Mouse (Mus musculus) hindbrain, embryonic 13.5 days (tissue): ENCODE results near the gene Trmt5. TPM values are rescaled to one million over a fixed set of nuclear protein-coding genes. Genes with fewer than 3 reads are reported as not detected.

Experiments
- ATAC-seq: fragments of 200-750 bp; cut with Nextera tagmentation; 2 replicates; pipeline ENCODE4 v1.8.0; 2017; ENCODE audit warnings: moderate TSS enrichment; ENCODE audit not compliant: low FRiP score
- H3K27ac ChIP-seq: fragments of 300-500 bp; sonication (generic); 2 replicates; pipeline ENCODE4 v1.5.1; 2015; ENCODE audit warnings: inconsistent platforms, mild to moderate bottlenecking, moderate library complexity
- H3K27me3 ChIP-seq: fragments of 300-500 bp; sonication (generic); 2 replicates; pipeline ENCODE4 v1.6.1; 2015; ENCODE audit warnings: mild to moderate bottlenecking, inconsistent platforms
- H3K36me3 ChIP-seq: fragments of 300-500 bp; sonication (generic); 2 replicates; pipeline ENCODE4 v1.6.1; 2015; ENCODE audit warnings: mild to moderate bottlenecking, inconsistent platforms
- H3K4me1 ChIP-seq: fragments of 300-500 bp; sonication (generic); replicated peaks from 2 replicates; pipeline ENCODE4 v1.6.1; 2015; ENCODE audit warnings: inconsistent platforms
- H3K4me2 ChIP-seq: fragments of 300-500 bp; sonication (generic); 2 replicates; pipeline ENCODE4 v1.6.1; 2015; ENCODE audit warnings: inconsistent platforms, mild to moderate bottlenecking, moderate library complexity
- H3K4me3 ChIP-seq: fragments of 300-500 bp; sonication (generic); 2 replicates; pipeline ENCODE4 v1.5.1; 2015; ENCODE audit warnings: mild to moderate bottlenecking, inconsistent platforms
- H3K9ac ChIP-seq: fragments of 300-500 bp; sonication (generic); 2 replicates; pipeline ENCODE4 v1.6.1; 2015; ENCODE audit warnings: mild to moderate bottlenecking, inconsistent platforms
- H3K9me3 ChIP-seq: fragments of 300-500 bp; sonication (generic); 2 replicates; pipeline ENCODE4 v1.6.1; 2016; ENCODE audit warnings: inconsistent platforms
- WGBS: fragments of 180-500 bp; shearing (Covaris S2); methylation state at CpG from one replicate; pipeline ENCODE4 v1.1.7; 2015; 5-methylcytosine and 5-hydroxymethylcytosine counted together
- polyA plus RNA-seq: library from polyadenylated mRNA; unstranded; fragments of >200 nt; fragmentation: Nextera tagmentation; extraction: Ambion mirVana; gene quantifications from 2 replicates; pipeline ENCODE4 v1.2.1, GENCODE M21; 2015

Trmt5 gene
- polyA plus RNA-seq, result 12.9 and 15.1 TPM in 2 replicates

- peak; percentile 97 for ATAC-seq
- H3K27ac ChIP-seq, result peak within 1 kb of the TSS; percentile 75
- peak within 1 kb of the TSS; percentile 62 for H3K4me2 ChIP-seq
- peaks cover 22% of the 10 kb centered on the region for H3K4me1 ChIP-seq
- H3K36me3 ChIP-seq, result peaks cover 26% of the 10 kb centered on the region
- peak within 1 kb of the TSS; percentile 55 for H3K4me3 ChIP-seq
- WGBS, result 1% methylated on average over 53 of the region's 53 CpGs
- H3K27me3 ChIP-seq, result no peaks in the 10 kb centered on the region
- H3K9ac ChIP-seq, result peak within 1 kb of the TSS; percentile 78
- H3K9me3 ChIP-seq, result no peaks in the 10 kb centered on the region
These were observed at the start of gene Trmt5, which contains the start of gene Slc38a6 for GRCm38 (mm10) chr12:73286287-73287092. Gene Trmt5, minus strand, starts transcription at chr12:73286710. Gene Slc38a6, plus strand, starts transcription at chr12:73286779.

- Histone ChIP-seq H3K4me2 (no peak overlapping the region), H3K9ac (no peak overlapping the region), H3K27ac (peak overlapping the region; percentile 64), H3K27me3 (no peaks in the 10 kb centered on the region), H3K9me3 (no peaks in the 10 kb centered on the region), H3K4me1 (peaks cover 11% of the 10 kb centered on the region), H3K36me3 (no peaks in the 10 kb centered on the region; the same call in 1 of the 2 replicates), H3K4me3 (no peak overlapping the region)
- ATAC-seq, result peak; percentile 88; the same call in 1 of the 2 replicates
- 51% methylated on average over 8 of the region's 8 CpGs for WGBS
These were observed 47.6 kb upstream of the Trmt5 start for GRCm38 (mm10) chr12:73334051-73334551.

GRCm38 (mm10) chr12:73332701-73333100 lies 46.2 kb upstream of the Trmt5 start:
- WGBS, result 70% methylated on average over 4 of the region's 4 CpGs
- ATAC-seq, result no peak

DNA sequence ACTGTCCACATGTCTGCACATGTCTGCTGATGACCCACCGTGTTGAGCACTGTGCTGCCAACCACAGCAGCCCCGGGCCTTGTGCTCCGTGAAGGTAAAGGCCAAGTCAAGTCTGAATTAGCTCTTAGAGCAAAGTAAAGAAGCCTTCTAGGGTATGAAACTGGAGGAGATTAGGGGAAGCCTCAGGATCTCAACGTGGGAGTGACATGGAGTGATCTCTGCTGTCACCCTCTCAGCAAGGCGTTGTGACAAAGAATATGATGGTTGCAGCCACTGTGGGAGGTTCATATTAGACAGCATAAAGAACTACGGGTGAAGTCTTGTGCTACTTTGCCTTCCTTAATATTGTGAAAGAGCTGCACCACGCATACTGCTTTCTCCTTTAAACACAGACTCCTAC lies 43.7 kb upstream of the Trmt5 start:
- Histone ChIP-seq H3K4me2 (no peak overlapping the region), H3K36me3 (no peaks in the 10 kb centered on the region; the same call in 1 of the 2 replicates), H3K27me3 (no peaks in the 10 kb centered on the region), H3K27ac (no peak overlapping the region), H3K9ac (no peak overlapping the region), H3K9me3 (no peaks in the 10 kb centered on the region), H3K4me1 (peaks cover 25% of the 10 kb centered on the region), H3K4me3 (no peak overlapping the region)
- WGBS, result 80% methylated on average over 7 of the region's 7 CpGs
- no peak for ATAC-seq

More at GRCm38 (mm10) chr12:73332701-73333100, 46.2 kb upstream of the Trmt5 start:
- H3K9ac ChIP-seq, result no peak overlapping the region
- no peak overlapping the region for H3K4me3 ChIP-seq
- peaks cover 11% of the 10 kb centered on the region for H3K4me1 ChIP-seq
- no peak overlapping the region for H3K27ac ChIP-seq
- no peaks in the 10 kb centered on the region for H3K27me3 ChIP-seq
- H3K36me3 ChIP-seq, result no peaks in the 10 kb centered on the region; the same call in 1 of the 2 replicates
- no peak overlapping the region for H3K4me2 ChIP-seq
- no peaks in the 10 kb centered on the region for H3K9me3 ChIP-seq

GRCm38 (mm10) chr12:73328448-73329167 lies 42.1 kb upstream of the Trmt5 start:
- no peak overlapping the region for H3K27ac ChIP-seq
- no peaks in the 10 kb centered on the region for H3K36me3 ChIP-seq
- 83% methylated on average over 4 of the region's 4 CpGs for WGBS
- H3K9ac ChIP-seq, result no peak overlapping the region
- H3K4me1 ChIP-seq, result peaks cover 15% of the 10 kb centered on the region; the same call in 1 of the 2 replicates
- no peak overlapping the region for H3K4me2 ChIP-seq
- H3K27me3 ChIP-seq, result no peaks in the 10 kb centered on the region
- H3K4me3 ChIP-seq, result no peak overlapping the region
- H3K9me3 ChIP-seq, result no peaks in the 10 kb centered on the region
- no peak for ATAC-seq

DNA sequence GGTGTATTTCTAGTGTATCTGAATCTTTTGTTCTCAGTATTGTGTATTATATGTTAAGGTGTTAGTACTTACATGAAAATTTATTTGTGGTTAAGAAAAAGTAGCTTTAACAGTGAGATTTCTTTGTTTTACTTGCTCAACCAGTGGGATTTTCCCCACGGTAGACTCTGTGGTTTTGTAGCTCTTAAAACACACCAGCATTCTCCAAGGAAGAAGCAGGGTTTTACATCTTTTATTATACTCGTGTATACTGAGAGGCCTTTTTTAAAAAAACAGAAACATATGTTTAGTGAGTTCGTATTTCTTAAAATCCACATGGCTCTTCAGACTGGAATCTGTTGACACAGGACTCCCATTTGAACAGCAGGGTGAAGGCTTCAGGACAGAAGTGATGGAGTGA lies 40.9 kb upstream of the Trmt5 start:
- H3K36me3 ChIP-seq, result no peaks in the 10 kb centered on the region
- H3K4me1 ChIP-seq, result peaks cover 13% of the 10 kb centered on the region; the same call in 1 of the 2 replicates
- no peak overlapping the region for H3K4me3 ChIP-seq
- no peaks in the 10 kb centered on the region for H3K27me3 ChIP-seq
- H3K9ac ChIP-seq, result no peak overlapping the region
- ATAC-seq, result no peak
- H3K27ac ChIP-seq, result no peak overlapping the region
- no peaks in the 10 kb centered on the region for H3K9me3 ChIP-seq
- 72% methylated on average over 3 of the region's 3 CpGs for WGBS
- H3K4me2 ChIP-seq, result no peak overlapping the region

DNA sequence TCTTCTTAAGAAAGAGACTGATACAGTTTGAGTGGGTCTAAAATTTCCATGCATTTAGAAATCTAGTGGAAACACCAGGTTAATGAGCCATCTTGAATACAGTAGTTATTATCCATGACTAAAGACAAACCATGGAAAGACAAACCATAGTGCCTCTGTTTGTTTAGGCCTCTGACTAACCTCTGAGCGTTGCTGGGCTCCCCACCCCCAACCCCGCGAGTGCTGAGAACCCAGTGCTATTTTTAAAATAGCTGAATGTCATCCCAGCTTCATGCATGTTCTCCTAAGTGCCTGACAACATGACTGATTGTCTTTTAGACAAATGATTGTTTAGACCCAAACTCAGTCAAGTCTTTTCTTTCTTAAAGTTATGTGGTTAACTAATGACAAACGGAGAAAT lies 39.1 kb upstream of the Trmt5 start:
- Histone ChIP-seq H3K4me1 (peaks cover 13% of the 10 kb centered on the region; the same call in 1 of the 2 replicates), H3K27me3 (no peaks in the 10 kb centered on the region), H3K4me3 (no peak overlapping the region), H3K9me3 (no peaks in the 10 kb centered on the region), H3K4me2 (no peak overlapping the region), H3K9ac (no peak overlapping the region), H3K36me3 (no peaks in the 10 kb centered on the region), H3K27ac (no peak overlapping the region)
- 27% methylated on average over 4 of the region's 4 CpGs for WGBS
- no peak for ATAC-seq

DNA sequence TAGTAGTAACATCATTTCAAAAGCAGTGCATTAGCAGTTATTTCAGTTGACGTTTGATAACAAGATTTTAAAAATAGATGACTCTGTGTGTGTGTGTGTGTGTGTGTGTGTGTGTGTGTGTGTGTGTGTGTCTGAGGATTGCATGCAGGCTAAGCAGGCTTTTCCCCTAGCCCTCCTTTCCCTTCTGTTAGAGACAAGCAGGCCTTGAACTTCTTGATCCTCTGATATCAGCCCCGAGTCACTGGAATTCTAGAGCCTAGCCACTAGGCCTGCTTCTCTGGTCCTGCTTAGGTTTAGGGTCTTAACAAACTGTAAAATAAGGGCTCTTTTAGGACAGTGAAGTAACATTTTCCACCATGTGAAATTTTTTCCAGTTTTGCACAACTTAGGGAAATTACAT lies 38.7 kb upstream of the Trmt5 start:
- no peak for ATAC-seq
- no peaks in the 10 kb centered on the region for H3K9me3 ChIP-seq
- no peak overlapping the region for H3K27ac ChIP-seq
- no peak overlapping the region for H3K9ac ChIP-seq
- H3K4me2 ChIP-seq, result no peak overlapping the region
- WGBS, result 48% methylated on average over 2 of the region's 2 CpGs
- peaks cover 13% of the 10 kb centered on the region; the same call in 1 of the 2 replicates for H3K4me1 ChIP-seq
- no peaks in the 10 kb centered on the region for H3K27me3 ChIP-seq
- H3K4me3 ChIP-seq, result no peak overlapping the region
- no peaks in the 10 kb centered on the region for H3K36me3 ChIP-seq

GRCm38 (mm10) chr12:73324742-73325141 lies 38.2 kb upstream of the Trmt5 start:
- Histone ChIP-seq H3K4me2 (no peak overlapping the region), H3K27me3 (no peaks in the 10 kb centered on the region), H3K4me3 (no peak overlapping the region), H3K4me1 (peaks cover 13% of the 10 kb centered on the region; the same call in 1 of the 2 replicates), H3K9ac (no peak overlapping the region), H3K36me3 (no peaks in the 10 kb centered on the region), H3K27ac (no peak overlapping the region), H3K9me3 (no peaks in the 10 kb centered on the region)
- ATAC-seq, result no peak
- WGBS, result 78% methylated on average over 1 of the region's 1 CpGs

DNA sequence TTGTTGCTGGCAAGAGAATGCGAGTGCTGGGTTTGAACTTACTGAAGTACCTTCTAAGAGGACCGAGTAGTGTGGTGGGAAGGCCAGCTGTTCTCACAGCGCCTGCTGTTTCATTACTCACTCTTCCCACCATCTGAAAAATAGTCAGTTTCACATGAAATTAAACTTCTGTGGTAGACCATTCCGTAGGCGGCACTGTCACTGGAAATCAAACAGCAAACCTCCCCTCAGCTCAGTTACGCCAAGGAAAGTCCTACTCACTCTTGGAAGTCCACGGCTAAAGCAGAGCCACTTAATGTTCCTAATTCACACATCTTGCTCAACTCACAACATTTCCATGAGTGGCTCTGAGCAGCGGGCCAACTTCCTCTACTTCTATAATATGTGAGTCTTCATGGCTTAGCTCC lies 37.7 kb upstream of the Trmt5 start:
- no peak overlapping the region for H3K27ac ChIP-seq
- no peaks in the 10 kb centered on the region for H3K9me3 ChIP-seq
- no peaks in the 10 kb centered on the region for H3K27me3 ChIP-seq
- peaks cover 13% of the 10 kb centered on the region; the same call in 1 of the 2 replicates for H3K4me1 ChIP-seq
- no peak for ATAC-seq
- WGBS, result 93% methylated on average over 8 of the region's 8 CpGs
- no peak overlapping the region for H3K4me2 ChIP-seq
- H3K4me3 ChIP-seq, result no peak overlapping the region
- H3K36me3 ChIP-seq, result no peaks in the 10 kb centered on the region
- no peak overlapping the region for H3K9ac ChIP-seq

DNA sequence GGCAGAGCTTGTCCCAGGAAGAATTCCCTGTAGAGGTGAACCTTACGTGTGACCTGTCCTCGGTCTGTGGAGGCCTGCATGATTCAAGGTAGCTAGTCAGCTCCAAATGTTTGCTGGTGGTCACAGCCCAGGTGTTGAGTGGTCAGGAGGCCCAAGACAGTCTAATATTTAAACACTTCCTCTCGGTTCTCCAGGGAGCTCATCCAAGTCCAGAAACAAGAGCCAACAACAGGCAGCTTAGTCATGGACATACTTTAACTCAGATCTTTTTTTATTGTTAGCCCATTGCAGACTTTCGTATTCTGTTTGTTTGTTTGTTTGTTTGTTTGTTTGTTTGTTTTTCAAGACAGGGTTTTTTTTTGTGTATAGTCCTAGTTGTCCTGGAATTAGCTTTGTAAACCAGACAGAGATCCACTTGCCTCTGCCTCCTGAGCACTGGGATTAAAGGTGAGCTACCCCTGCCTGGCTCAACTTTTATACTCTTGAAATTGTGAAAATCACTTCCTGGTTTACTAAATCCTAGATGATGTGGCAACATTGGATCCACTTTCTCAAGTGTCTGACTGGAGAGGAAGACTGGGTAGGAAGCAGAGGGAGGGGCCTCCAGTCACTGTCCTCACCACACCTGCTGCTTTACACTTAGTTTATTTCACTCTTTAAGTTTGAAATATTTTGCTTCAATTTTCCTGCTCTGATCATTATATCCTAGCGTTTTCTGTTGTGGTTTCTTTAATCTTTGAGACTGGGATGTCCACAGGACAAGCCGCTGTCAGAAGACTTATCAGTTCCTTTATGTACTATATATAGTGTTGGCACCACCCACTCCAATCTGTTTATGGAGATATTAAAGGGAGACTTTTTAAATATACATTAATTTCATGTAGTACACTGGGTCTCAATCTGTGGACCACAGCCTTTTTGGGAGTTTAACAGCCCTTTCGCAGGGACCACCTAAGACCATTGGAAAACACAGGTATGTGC lies 31.5 kb upstream of the Trmt5 start:
- Histone ChIP-seq H3K36me3 (peaks cover 13% of the 10 kb centered on the region), H3K9ac (no peak overlapping the region), H3K4me3 (no peak overlapping the region), H3K27me3 (no peaks in the 10 kb centered on the region), H3K27ac (no peak overlapping the region), H3K9me3 (no peaks in the 10 kb centered on the region), H3K4me2 (no peak overlapping the region), H3K4me1 (no peaks in the 10 kb centered on the region)
- WGBS, result 93% methylated on average over 7 of the region's 7 CpGs
- ATAC-seq, result no peak
